Mouse (Mus musculus): ENCODE data around the gene Loxl1. TPM values are rescaled to one million over a fixed set of nuclear protein-coding genes. Genes with fewer than 3 reads are reported as not detected.

The Loxl1 gene
- total and polyA plus RNA-seq, 2 experiments from 2014 or later = 39.2 to 61.7 TPM

GRCm38 (mm10) chr9:58311191-58311910, 1.6 kb downstream of the Loxl1 start:
- TF ChIP-seq CTCF (IDR thresholded peaks at IDR 0.05; ENCODE audit: low read depth) (no peak), EP300 (IDR thresholded peaks at IDR 0.05; ENCODE audit: low read depth) (no peak)
- no peaks in the 10 kb centered on the region for H3K9me3 ChIP-seq (replicated peaks; ENCODE audit: control insufficient read depth, low read length)
- WGBS = 64% methylated on average over 33 of the region's 33 CpGs
- ATAC-seq (ENCODE audit: insufficient read depth, low read depth) (no peak), DNase-seq (ENCODE audit: low spot score) (no peak)
- peak overlapping the region; percentile 50 for H3K4me3 ChIP-seq (ENCODE audit: low read depth, low read length)
- peaks cover 37% of the 10 kb centered on the region for H3K4me1 ChIP-seq (ENCODE audit: control insufficient read depth, insufficient read depth)
- peaks cover 19% of the 10 kb centered on the region for H3K27me3 ChIP-seq (ENCODE audit: control insufficient read depth, insufficient read depth, low read length)
- H3K36me3 ChIP-seq (replicated peaks; ENCODE audit: control insufficient read depth, insufficient read depth, low read length) = no peaks in the 10 kb centered on the region
- peak overlapping the region; percentile 61 for H3K9ac ChIP-seq (replicated peaks; ENCODE audit: low read depth, low read length)
- peak overlapping the region; percentile 77 for H3K27ac ChIP-seq (ENCODE audit: low read depth)
- peak overlapping the region; percentile 65 for H3K4me2 ChIP-seq (ENCODE audit: low read depth, low read length)

GRCm38 (mm10) chr9:58310043-58310660, 2.8 kb downstream of the Loxl1 start:
- TF ChIP-seq EP300 (IDR thresholded peaks at IDR 0.05; ENCODE audit: low read depth) (no peak), CTCF (IDR thresholded peaks at IDR 0.05; ENCODE audit: low read depth) (no peak)
- WGBS = 59% methylated on average over 14 of the region's 14 CpGs
- Histone ChIP-seq H3K27me3 (ENCODE audit: control insufficient read depth, insufficient read depth, low read length) (peaks cover 19% of the 10 kb centered on the region), H3K4me3 (ENCODE audit: low read depth, low read length) (no peak overlapping the region), H3K9me3 (replicated peaks; ENCODE audit: control insufficient read depth, low read length) (no peaks in the 10 kb centered on the region), H3K4me1 (ENCODE audit: control insufficient read depth, insufficient read depth) (peaks cover 46% of the 10 kb centered on the region), H3K9ac (replicated peaks; ENCODE audit: low read depth, low read length) (no peak overlapping the region), H3K4me2 (ENCODE audit: low read depth, low read length) (peak overlapping the region; percentile 22), H3K27ac (ENCODE audit: low read depth) (0 out of 2 replicates have a peak overlapping the region, but pooled peaks have one; percentile 30), H3K36me3 (replicated peaks; ENCODE audit: control insufficient read depth, insufficient read depth, low read length) (no peaks in the 10 kb centered on the region)
- no peak for ATAC-seq (ENCODE audit: insufficient read depth, low read depth)
- no peak for DNase-seq (ENCODE audit: low spot score)

- H3K4me1 ChIP-seq (ENCODE audit: control insufficient read depth, insufficient read depth) = peaks cover 46% of the 10 kb centered on the region
- H3K9me3 ChIP-seq (replicated peaks; ENCODE audit: control insufficient read depth, low read length) = no peaks in the 10 kb centered on the region
- 0 out of 2 replicates have a peak overlapping the region, but pooled peaks have one; percentile 44 for H3K27ac ChIP-seq (ENCODE audit: low read depth)
- H3K36me3 ChIP-seq (replicated peaks; ENCODE audit: control insufficient read depth, insufficient read depth, low read length) = no peaks in the 10 kb centered on the region
- H3K4me2 ChIP-seq (ENCODE audit: low read depth, low read length) = peak overlapping the region; percentile 7; the same call in 1 of the 2 replicates
- WGBS = 43% methylated on average over 6 of the region's 6 CpGs
- DNase-seq (ENCODE audit: low spot score) (no peak), ATAC-seq (ENCODE audit: insufficient read depth, low read depth) (peak; percentile 33)
- peaks cover 19% of the 10 kb centered on the region for H3K27me3 ChIP-seq (ENCODE audit: control insufficient read depth, insufficient read depth, low read length)
- H3K4me3 ChIP-seq (ENCODE audit: low read depth, low read length) = no peak overlapping the region
- H3K9ac ChIP-seq (replicated peaks; ENCODE audit: low read depth, low read length) = no peak overlapping the region
- no peak for TF ChIP-seq EP300 (IDR thresholded peaks at IDR 0.05; ENCODE audit: low read depth)
- TF ChIP-seq CTCF (IDR thresholded peaks at IDR 0.05; ENCODE audit: low read depth) = no peak
Measured at GRCm38 (mm10) chr9:58308395-58308794, 4.6 kb downstream of the Loxl1 start.

GRCm38 (mm10) chr9:58305686-58306085, 7.3 kb downstream of the Loxl1 start:
- no peak overlapping the region for H3K4me3 ChIP-seq (ENCODE audit: low read depth, low read length)
- H3K36me3 ChIP-seq (replicated peaks; ENCODE audit: control insufficient read depth, insufficient read depth, low read length) = no peaks in the 10 kb centered on the region
- no peak overlapping the region for H3K9ac ChIP-seq (replicated peaks; ENCODE audit: low read depth, low read length)
- peaks cover 31% of the 10 kb centered on the region for H3K4me1 ChIP-seq (ENCODE audit: control insufficient read depth, insufficient read depth)
- no peak for TF ChIP-seq CTCF (IDR thresholded peaks at IDR 0.05; ENCODE audit: low read depth)
- no peak for TF ChIP-seq EP300 (IDR thresholded peaks at IDR 0.05; ENCODE audit: low read depth)
- 0 out of 2 replicates have a peak overlapping the region, but pooled peaks have one; percentile 39 for H3K27ac ChIP-seq (ENCODE audit: low read depth)
- 37% methylated on average over 6 of the region's 6 CpGs for WGBS
- no peaks in the 10 kb centered on the region for H3K9me3 ChIP-seq (replicated peaks; ENCODE audit: control insufficient read depth, low read length)
- H3K4me2 ChIP-seq (ENCODE audit: low read depth, low read length) = no peak overlapping the region
- H3K27me3 ChIP-seq (ENCODE audit: control insufficient read depth, insufficient read depth, low read length) = no peaks in the 10 kb centered on the region
- DNase-seq (ENCODE audit: low spot score) (no peak), ATAC-seq (ENCODE audit: insufficient read depth, low read depth) (no peak)

GRCm38 (mm10) chr9:58303599-58304271, 9.3 kb downstream of the Loxl1 start:
- DNase-seq (ENCODE audit: low spot score) = no peak
- ATAC-seq (ENCODE audit: insufficient read depth, low read depth) = no peak
- H3K4me2 ChIP-seq (ENCODE audit: low read depth, low read length) = no peak overlapping the region

More at GRCm38 (mm10) chr9:58303599-58304271, 9.3 kb downstream of the Loxl1 start:
- Histone ChIP-seq H3K4me3 (ENCODE audit: low read depth, low read length) (no peak overlapping the region), H3K36me3 (replicated peaks; ENCODE audit: control insufficient read depth, insufficient read depth, low read length) (no peaks in the 10 kb centered on the region), H3K4me1 (ENCODE audit: control insufficient read depth, insufficient read depth) (peaks cover 24% of the 10 kb centered on the region), H3K27me3 (ENCODE audit: control insufficient read depth, insufficient read depth, low read length) (no peaks in the 10 kb centered on the region), H3K27ac (ENCODE audit: low read depth) (peak overlapping the region; percentile 22; the same call in 1 of the 2 replicates), H3K9ac (replicated peaks; ENCODE audit: low read depth, low read length) (no peak overlapping the region), H3K9me3 (replicated peaks; ENCODE audit: control insufficient read depth, low read length) (no peaks in the 10 kb centered on the region)
- 49% methylated on average over 8 of the region's 8 CpGs for WGBS
- TF ChIP-seq CTCF (IDR thresholded peaks at IDR 0.05; ENCODE audit: low read depth) = no peak
- TF ChIP-seq EP300 (IDR thresholded peaks at IDR 0.05; ENCODE audit: low read depth) = no peak
